Mouse (Mus musculus): Measurements from ENCODE around the gene Mrgprd. TPM values are rescaled to one million over a fixed set of nuclear protein-coding genes. Genes with fewer than 3 reads are reported as not detected.
A peak's percentile ranks its signal among the peaks of the same experiment; 100 is the strongest.

Gene Mrgprd
- polyA plus RNA-seq, 2 experiments, result not detected

DNA sequence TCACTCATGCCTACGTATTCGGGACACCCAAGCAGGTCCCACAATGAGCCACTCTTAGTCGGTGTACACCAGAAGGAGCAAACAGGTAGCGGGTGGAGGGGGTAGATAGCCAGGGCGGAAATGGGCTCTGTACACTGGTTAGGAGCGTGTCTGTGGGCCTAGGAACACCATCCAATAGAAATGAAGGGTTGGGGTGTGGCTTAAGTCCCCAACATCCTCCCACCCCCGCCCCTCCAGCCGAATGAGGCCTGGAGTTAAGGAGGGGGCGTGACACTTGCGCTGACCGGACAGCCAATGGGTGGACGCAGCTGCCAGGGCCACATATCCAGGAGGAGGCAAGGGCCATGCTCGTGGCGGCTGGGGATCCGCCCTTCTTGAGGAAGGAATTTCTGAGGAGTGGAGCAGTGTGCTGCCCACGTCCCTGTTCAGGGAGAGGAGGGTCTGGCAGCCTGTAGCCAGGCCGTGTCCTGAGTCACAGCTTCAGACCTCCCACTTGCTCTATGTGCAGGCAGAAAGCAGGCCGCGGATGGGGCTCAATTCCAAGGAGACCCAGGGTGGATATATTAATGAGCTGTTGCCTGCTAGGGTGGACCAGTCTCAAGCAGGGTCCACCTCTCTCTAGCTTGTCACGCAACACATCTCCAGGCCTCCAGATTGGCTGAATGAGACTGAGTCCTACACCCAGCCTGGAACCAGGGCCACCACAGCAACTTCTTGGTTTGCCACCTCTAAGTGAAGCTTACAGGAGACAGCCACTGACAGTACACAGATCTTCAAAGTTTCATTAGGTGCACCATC, 11.9 kb upstream of the Mrgprd start:
- WGBS, result 7% methylated on average over 17 of the region's 20 CpGs
- no peaks in the 10 kb centered on the region for H3K27me3 ChIP-seq (ENCODE audit: control insufficient read depth, insufficient read depth, low read length)
- H3K36me3 ChIP-seq (ENCODE audit: control insufficient read depth, insufficient read depth, low read length), result no peaks in the 10 kb centered on the region
- peak overlapping the region; percentile 31; the same call in 1 of the 2 replicates for H3K9ac ChIP-seq (ENCODE audit: low read depth, low read length, severe bottlenecking)
- H3K27ac ChIP-seq (replicated peaks; ENCODE audit: low read depth, low read length), result peak overlapping the region; percentile 33; the same call in 1 of the 2 replicates
- H3K4me1 ChIP-seq (ENCODE audit: control insufficient read depth, insufficient read depth, low read length), result peaks cover 26% of the 10 kb centered on the region
- ATAC-seq (ENCODE audit: low FRiP score, low read depth) (peak; percentile 95), DNase-seq (ENCODE audit: low spot score) (peak; percentile 83)
- H3K4me3 ChIP-seq (replicated peaks; ENCODE audit: low read length), result peak overlapping the region; percentile 21
- TF ChIP-seq POLR2A (IDR thresholded peaks at IDR 0.05; ENCODE audit: borderline replicate concordance, extremely low read depth, insufficient read depth, insufficient read length), result 0 out of 2 replicates have a peak, but pooled peaks have one; percentile 16
- H3K4me2 ChIP-seq (replicated peaks; ENCODE audit: low read depth, low read length, severe bottlenecking), result peak overlapping the region; percentile 50
- no peaks in the 10 kb centered on the region for H3K9me3 ChIP-seq (ENCODE audit: control insufficient read depth, low read length)

DNA sequence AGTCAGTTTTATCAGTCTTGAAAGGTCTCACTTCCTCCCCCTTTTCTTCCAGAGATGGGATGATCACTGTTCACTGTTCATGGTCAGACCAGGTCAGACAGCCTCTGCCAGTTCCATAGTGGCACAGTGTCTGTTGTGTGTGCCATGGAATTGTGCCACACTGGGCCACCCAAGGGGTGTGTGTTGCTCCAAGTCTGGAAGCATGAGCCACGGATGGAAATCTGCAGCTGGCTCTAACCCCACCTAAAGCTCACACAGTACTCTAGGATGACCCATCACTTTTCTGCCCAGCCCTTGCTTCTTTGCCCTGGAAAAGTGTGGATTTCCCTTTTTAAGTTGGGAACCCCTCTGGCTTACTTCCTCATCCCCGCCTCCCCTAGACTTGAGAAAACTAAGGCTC, 10.5 kb upstream of the Mrgprd start:
- H3K36me3 ChIP-seq (ENCODE audit: control insufficient read depth, insufficient read depth, low read length), result no peaks in the 10 kb centered on the region
- no peak for ATAC-seq (ENCODE audit: low FRiP score, low read depth)
- H3K27me3 ChIP-seq (ENCODE audit: control insufficient read depth, insufficient read depth, low read length), result no peaks in the 10 kb centered on the region
- no peak overlapping the region for H3K4me2 ChIP-seq (replicated peaks; ENCODE audit: low read depth, low read length, severe bottlenecking)
- no peak overlapping the region for H3K27ac ChIP-seq (replicated peaks; ENCODE audit: low read depth, low read length)
- H3K9ac ChIP-seq (ENCODE audit: low read depth, low read length, severe bottlenecking), result no peak overlapping the region
- no peak for TF ChIP-seq POLR2A (IDR thresholded peaks at IDR 0.05; ENCODE audit: borderline replicate concordance, extremely low read depth, insufficient read depth, insufficient read length)
- 86% methylated on average over 2 of the region's 2 CpGs for WGBS
- no peaks in the 10 kb centered on the region for H3K9me3 ChIP-seq (ENCODE audit: control insufficient read depth, low read length)
- no peak overlapping the region for H3K4me3 ChIP-seq (replicated peaks; ENCODE audit: low read length)
- DNase-seq (ENCODE audit: low spot score), result no peak
- H3K4me1 ChIP-seq (ENCODE audit: control insufficient read depth, insufficient read depth, low read length), result peaks cover 26% of the 10 kb centered on the region

DNA sequence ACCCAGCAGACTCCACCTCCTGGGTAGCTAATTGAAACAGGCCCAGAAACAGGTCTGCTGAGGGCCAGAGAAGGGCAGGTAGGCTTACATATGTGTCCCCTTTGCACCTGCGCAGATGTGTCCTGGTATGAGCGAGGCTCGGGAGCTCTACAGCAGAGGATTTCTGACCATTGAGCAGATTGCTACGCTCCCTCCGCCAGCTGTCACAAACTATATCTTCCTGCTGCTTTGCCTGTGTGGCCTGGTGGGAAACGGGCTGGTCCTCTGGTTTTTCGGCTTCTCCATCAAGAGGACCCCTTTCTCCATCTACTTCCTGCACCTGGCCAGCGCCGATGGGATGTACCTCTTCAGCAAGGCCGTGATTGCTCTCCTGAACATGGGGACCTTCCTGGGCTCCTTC, 7.0 kb upstream of the Mrgprd start:
- ATAC-seq (ENCODE audit: low FRiP score, low read depth) (no peak), DNase-seq (ENCODE audit: low spot score) (no peak)
- no peak for TF ChIP-seq POLR2A (IDR thresholded peaks at IDR 0.05; ENCODE audit: borderline replicate concordance, extremely low read depth, insufficient read depth, insufficient read length)
- WGBS, result 92% methylated on average over 10 of the region's 10 CpGs
- H3K4me3 ChIP-seq (replicated peaks; ENCODE audit: low read length), result no peak overlapping the region
- H3K9ac ChIP-seq (ENCODE audit: low read depth, low read length, severe bottlenecking), result no peak overlapping the region
- no peaks in the 10 kb centered on the region for H3K36me3 ChIP-seq (ENCODE audit: control insufficient read depth, insufficient read depth, low read length)
- peaks cover 7% of the 10 kb centered on the region; the same call in 1 of the 2 replicates for H3K4me1 ChIP-seq (ENCODE audit: control insufficient read depth, insufficient read depth, low read length)
- H3K9me3 ChIP-seq (ENCODE audit: control insufficient read depth, low read length), result no peaks in the 10 kb centered on the region
- no peak overlapping the region for H3K27ac ChIP-seq (replicated peaks; ENCODE audit: low read depth, low read length)
- no peak overlapping the region for H3K4me2 ChIP-seq (replicated peaks; ENCODE audit: low read depth, low read length, severe bottlenecking)
- H3K27me3 ChIP-seq (ENCODE audit: control insufficient read depth, insufficient read depth, low read length), result no peaks in the 10 kb centered on the region

DNA sequence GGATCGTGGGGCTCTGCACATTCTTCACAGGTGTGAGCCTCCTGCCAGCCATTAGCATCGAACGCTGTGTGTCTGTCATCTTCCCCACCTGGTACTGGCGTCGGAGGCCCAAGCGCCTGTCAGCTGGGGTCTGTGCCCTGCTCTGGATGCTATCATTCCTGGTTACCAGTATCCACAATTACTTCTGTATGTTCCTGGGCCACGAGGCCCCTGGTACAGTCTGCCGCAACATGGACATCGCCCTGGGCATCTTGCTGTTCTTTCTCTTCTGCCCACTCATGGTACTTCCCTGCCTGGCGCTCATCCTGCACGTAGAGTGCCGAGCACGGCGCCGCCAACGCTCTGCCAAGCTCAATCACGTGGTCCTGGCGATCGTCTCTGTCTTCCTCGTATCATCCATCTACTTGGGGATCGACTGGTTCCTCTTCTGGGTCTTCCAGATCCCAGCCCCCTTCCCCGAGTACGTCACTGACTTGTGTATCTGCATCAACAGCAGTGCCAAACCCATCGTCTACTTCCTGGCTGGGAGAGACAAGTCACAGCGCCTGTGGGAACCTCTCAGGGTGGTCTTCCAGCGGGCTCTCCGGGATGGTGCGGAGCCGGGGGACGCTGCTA, 6.5 kb upstream of the Mrgprd start:
- Histone ChIP-seq H3K9ac (ENCODE audit: low read depth, low read length, severe bottlenecking) (no peak overlapping the region), H3K4me2 (replicated peaks; ENCODE audit: low read depth, low read length, severe bottlenecking) (no peak overlapping the region), H3K36me3 (ENCODE audit: control insufficient read depth, insufficient read depth, low read length) (no peaks in the 10 kb centered on the region), H3K27ac (replicated peaks; ENCODE audit: low read depth, low read length) (no peak overlapping the region), H3K27me3 (ENCODE audit: control insufficient read depth, insufficient read depth, low read length) (no peaks in the 10 kb centered on the region), H3K4me1 (ENCODE audit: control insufficient read depth, insufficient read depth, low read length) (0 out of 2 replicates have a peak, but pooled peaks cover 2% of the 10 kb centered on the region), H3K9me3 (ENCODE audit: control insufficient read depth, low read length) (no peaks in the 10 kb centered on the region), H3K4me3 (replicated peaks; ENCODE audit: low read length) (no peak overlapping the region)
- ATAC-seq (ENCODE audit: low FRiP score, low read depth) (no peak), DNase-seq (ENCODE audit: low spot score) (no peak)
- TF ChIP-seq POLR2A (IDR thresholded peaks at IDR 0.05; ENCODE audit: borderline replicate concordance, extremely low read depth, insufficient read depth, insufficient read length), result no peak
- 76% methylated on average over 30 of the region's 30 CpGs for WGBS

DNA sequence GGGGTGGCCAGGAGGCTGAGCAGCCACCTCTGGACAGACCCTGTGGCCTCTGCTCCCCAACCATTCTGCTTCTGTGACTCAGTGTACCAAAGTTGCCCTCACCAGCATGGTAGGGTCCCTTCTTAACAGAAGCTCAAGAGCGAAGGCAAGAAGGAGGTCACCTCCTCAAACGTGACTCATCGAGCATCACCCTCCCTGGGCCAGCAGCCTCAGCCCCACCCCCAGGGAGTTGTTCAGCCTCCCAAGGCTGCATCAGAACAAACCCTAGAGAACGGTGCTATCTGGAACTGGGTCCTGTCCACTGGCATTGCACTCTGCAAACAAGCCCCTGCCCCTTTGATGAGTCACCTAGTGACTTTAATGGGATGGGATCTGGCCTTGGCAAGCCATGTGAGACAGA, 5.8 kb upstream of the Mrgprd start:
- Histone ChIP-seq H3K4me1 (ENCODE audit: control insufficient read depth, insufficient read depth, low read length) (no peaks in the 10 kb centered on the region), H3K4me2 (replicated peaks; ENCODE audit: low read depth, low read length, severe bottlenecking) (no peak overlapping the region), H3K36me3 (ENCODE audit: control insufficient read depth, insufficient read depth, low read length) (no peaks in the 10 kb centered on the region), H3K9me3 (ENCODE audit: control insufficient read depth, low read length) (no peaks in the 10 kb centered on the region), H3K4me3 (replicated peaks; ENCODE audit: low read length) (no peak overlapping the region), H3K9ac (ENCODE audit: low read depth, low read length, severe bottlenecking) (no peak overlapping the region), H3K27me3 (ENCODE audit: control insufficient read depth, insufficient read depth, low read length) (no peaks in the 10 kb centered on the region), H3K27ac (replicated peaks; ENCODE audit: low read depth, low read length) (no peak overlapping the region)
- DNase-seq (ENCODE audit: low spot score) (no peak), ATAC-seq (ENCODE audit: low FRiP score, low read depth) (no peak)
- WGBS, result 66% methylated on average over 4 of the region's 4 CpGs
- no peak for TF ChIP-seq POLR2A (IDR thresholded peaks at IDR 0.05; ENCODE audit: borderline replicate concordance, extremely low read depth, insufficient read depth, insufficient read length)

Data from limb, embryonic 14.5 days (tissue).